Mouse (Mus musculus): ENCODE measurements around the gene Ano7. TPM values are rescaled to one million over a fixed set of nuclear protein-coding genes. Genes with fewer than 3 reads are reported as not detected.
A peak's percentile ranks its signal among the peaks of the same experiment; 100 is the strongest.
"Not testable (repeated sequence)": the region's sequence is repeated elsewhere in the genome, so short reads cannot be mapped to it uniquely, and the experiment has no call there.

Gene Ano7
- polyA plus RNA-seq, 1 experiment, result not detected

- peak overlapping the region; percentile 12; the same call in 1 of the 2 replicates for H3K4me3 ChIP-seq (ENCODE audit: insufficient read depth, low read depth, low read length)
- no peak overlapping the region for H3K27ac ChIP-seq (replicated peaks; ENCODE audit: low read depth, low read length)
- H3K4me1 ChIP-seq (ENCODE audit: control insufficient read depth, insufficient read depth, insufficient read length, low read length), result no peaks in the 10 kb centered on the region
Observed at GRCm38 (mm10) chr1:93401191-93402052, 27.7 kb downstream of the Ano7 start.

- H3K27ac ChIP-seq (replicated peaks; ENCODE audit: low read depth, low read length), result no peak overlapping the region
- H3K4me1 ChIP-seq (ENCODE audit: control insufficient read depth, insufficient read depth, insufficient read length, low read length), result no peaks in the 10 kb centered on the region
- no peak overlapping the region for H3K4me3 ChIP-seq (ENCODE audit: insufficient read depth, low read depth, low read length)
Observed at GRCm38 (mm10) chr1:93403403-93403802, 29.7 kb downstream of the Ano7 start.

- no peak overlapping the region for H3K27ac ChIP-seq (replicated peaks; ENCODE audit: low read depth, low read length)
- no peaks in the 10 kb centered on the region for H3K4me1 ChIP-seq (ENCODE audit: control insufficient read depth, insufficient read depth, insufficient read length, low read length)
- no peak overlapping the region for H3K4me3 ChIP-seq (ENCODE audit: insufficient read depth, low read depth, low read length)
Observed at GRCm38 (mm10) chr1:93432087-93432486, 58.4 kb downstream of the Ano7 start.

GRCm38 (mm10) chr1:93439321-93439720 is 65.6 kb downstream of the Ano7 start:
- Histone ChIP-seq H3K4me3 (ENCODE audit: insufficient read depth, low read depth, low read length) (no peak overlapping the region), H3K4me1 (ENCODE audit: control insufficient read depth, insufficient read depth, insufficient read length, low read length) (peaks cover 10% of the 10 kb centered on the region), H3K27ac (replicated peaks; ENCODE audit: low read depth, low read length) (no peak overlapping the region)

GRCm38 (mm10) chr1:93444405-93445110 is 70.8 kb downstream of the Ano7 start:
- Histone ChIP-seq H3K4me3 (ENCODE audit: insufficient read depth, low read depth, low read length) (peak overlapping the region; percentile 92), H3K27ac (replicated peaks; ENCODE audit: low read depth, low read length) (peak overlapping the region; percentile 85), H3K4me1 (ENCODE audit: control insufficient read depth, insufficient read depth, insufficient read length, low read length) (peaks cover 16% of the 10 kb centered on the region)

GRCm38 (mm10) chr1:93445111-93445821 is 71.5 kb downstream of the Ano7 start:
- Histone ChIP-seq H3K4me1 (ENCODE audit: control insufficient read depth, insufficient read depth, insufficient read length, low read length) (peaks cover 16% of the 10 kb centered on the region), H3K4me3 (ENCODE audit: insufficient read depth, low read depth, low read length) (peak overlapping the region; percentile 92), H3K27ac (replicated peaks; ENCODE audit: low read depth, low read length) (peak overlapping the region; percentile 85)

- Histone ChIP-seq H3K27ac (replicated peaks; ENCODE audit: low read depth, low read length) (peak overlapping the region; percentile 66), H3K4me3 (ENCODE audit: insufficient read depth, low read depth, low read length) (peak overlapping the region; percentile 92), H3K4me1 (ENCODE audit: control insufficient read depth, insufficient read depth, insufficient read length, low read length) (peaks cover 16% of the 10 kb centered on the region)
Observed at GRCm38 (mm10) chr1:93445822-93446162, 72.1 kb downstream of the Ano7 start.

GRCm38 (mm10) chr1:93450118-93450517 is 76.4 kb downstream of the Ano7 start:
- H3K27ac ChIP-seq (replicated peaks; ENCODE audit: low read depth, low read length); H3K4me1 ChIP-seq (ENCODE audit: control insufficient read depth, insufficient read depth, insufficient read length, low read length): not testable (repeated sequence)

GRCm38 (mm10) chr1:93453721-93454255 is 80.1 kb downstream of the Ano7 start:
- Histone ChIP-seq H3K27ac (replicated peaks; ENCODE audit: low read depth, low read length) (peak overlapping the region; percentile 34; the same call in 1 of the 2 replicates), H3K4me1 (ENCODE audit: control insufficient read depth, insufficient read depth, insufficient read length, low read length) (no peaks in the 10 kb centered on the region), H3K4me3 (ENCODE audit: insufficient read depth, low read depth, low read length) (no peak overlapping the region)

More at GRCm38 (mm10) chr1:93450118-93450517, 76.4 kb downstream of the Ano7 start:
- H3K4me3 ChIP-seq (ENCODE audit: insufficient read depth, low read depth, low read length), result not testable (repeated sequence)

Other genes with a start within 250 kb of the Ano7 start
- not detected in 2 replicates for gene Agxt, start 238.7 kb upstream of the Ano7 start, polyA plus RNA-seq (2012; ENCODE audit: insufficient read depth, insufficient read length, missing spikeins)
- not detected in 2 replicates for gene 2310007B03Rik, start 213.0 kb upstream of the Ano7 start, polyA plus RNA-seq (2012; ENCODE audit: insufficient read depth, insufficient read length, missing spikeins)
- gene Crocc2, start 205.2 kb upstream of the Ano7 start, polyA plus RNA-seq (2012; ENCODE audit: insufficient read depth, insufficient read length, missing spikeins), result not detected in 2 replicates
- gene Sned1, start 138.1 kb upstream of the Ano7 start, polyA plus RNA-seq (2012; ENCODE audit: insufficient read depth, insufficient read length, missing spikeins), result 2.3 and 4.7 TPM in 2 replicates
- gene Mterf4, start 68.0 kb upstream of the Ano7 start, polyA plus RNA-seq (2012; ENCODE audit: insufficient read depth, insufficient read length, missing spikeins), result 36.1 and 37.7 TPM in 2 replicates
- gene Ppp1r7, start 31.1 kb upstream of the Ano7 start, polyA plus RNA-seq (2012; ENCODE audit: insufficient read depth, insufficient read length, missing spikeins), result 18.0 and 21.8 TPM in 2 replicates
- 0.42 TPM in 1 of 2 replicates, not detected in the other for gene Pask, start 30.4 kb upstream of the Ano7 start, polyA plus RNA-seq (2012; ENCODE audit: insufficient read depth, insufficient read length, missing spikeins)
- gene Hdlbp, start 104.9 kb downstream of the Ano7 start, polyA plus RNA-seq (2012; ENCODE audit: insufficient read depth, insufficient read length, missing spikeins), result 109 and 148 TPM in 2 replicates
- 3.4 and 8.6 TPM in 2 replicates for gene Farp2, start 138.1 kb downstream of the Ano7 start, polyA plus RNA-seq (2012; ENCODE audit: insufficient read depth, insufficient read length, missing spikeins)